Mouse (Mus musculus): ENCODE measurements at regions not wholly inside any gene's neighbourhood (a gene's known extent, or its start where the extent isn't known, plus 50 kb on each side); places are given as distances from the start of the nearest gene placed in this dataset.

GRCm38 (mm10) chr8:116383495-116384417, 121.0 kb upstream of the Dynlrb2 start:
- ATAC-seq (replicated peaks in 1 of 2; ENCODE audit: insufficient read depth in 1 of 2, low FRiP score in 2 of 2, low TSS enrichment in 1 of 2, low read depth in 1 of 2, poor library complexity in 2 of 2, severe bottlenecking in 2 of 2), result peak in 1 of 2 experiments; percentile 58; a peak in 2 of 4 replicates

GRCm38 (mm10) chr8:116383036-116383435, 121.7 kb upstream of the Dynlrb2 start:
- no peak for ATAC-seq (replicated peaks in 1 of 2; ENCODE audit: insufficient read depth in 1 of 2, low FRiP score in 2 of 2, low TSS enrichment in 1 of 2, low read depth in 1 of 2, poor library complexity in 2 of 2, severe bottlenecking in 2 of 2)

GRCm38 (mm10) chr8:116380601-116381000, 124.2 kb upstream of the Dynlrb2 start:
- no peak for ATAC-seq (replicated peaks in 1 of 2; ENCODE audit: insufficient read depth in 1 of 2, low FRiP score in 2 of 2, low TSS enrichment in 1 of 2, low read depth in 1 of 2, poor library complexity in 2 of 2, severe bottlenecking in 2 of 2)

GRCm38 (mm10) chr8:116379851-116380250, 124.9 kb upstream of the Dynlrb2 start:
- ATAC-seq (replicated peaks in 1 of 2; ENCODE audit: insufficient read depth in 1 of 2, low FRiP score in 2 of 2, low TSS enrichment in 1 of 2, low read depth in 1 of 2, poor library complexity in 2 of 2, severe bottlenecking in 2 of 2), result no peak

- ATAC-seq (replicated peaks in 1 of 2; ENCODE audit: insufficient read depth in 1 of 2, low FRiP score in 2 of 2, low TSS enrichment in 1 of 2, low read depth in 1 of 2, poor library complexity in 2 of 2, severe bottlenecking in 2 of 2), result 0 out of 4 replicates have a peak, but pooled peaks of 1 of the 2 experiments have one; percentile 22
Measured at GRCm38 (mm10) chr8:116375758-116376157, 129.0 kb upstream of the Dynlrb2 start.

- ATAC-seq (replicated peaks in 1 of 2; ENCODE audit: insufficient read depth in 1 of 2, low FRiP score in 2 of 2, low TSS enrichment in 1 of 2, low read depth in 1 of 2, poor library complexity in 2 of 2, severe bottlenecking in 2 of 2), result no peak; a peak in 1 of 4 replicates
Measured at GRCm38 (mm10) chr8:116373063-116373462, 131.7 kb upstream of the Dynlrb2 start.

- 0 out of 4 replicates have a peak, but pooled peaks of 1 of the 2 experiments have one; percentile 21 for ATAC-seq (replicated peaks in 1 of 2; ENCODE audit: insufficient read depth in 1 of 2, low FRiP score in 2 of 2, low TSS enrichment in 1 of 2, low read depth in 1 of 2, poor library complexity in 2 of 2, severe bottlenecking in 2 of 2)
Measured at GRCm38 (mm10) chr8:116372574-116372973, 132.2 kb upstream of the Dynlrb2 start.

GRCm38 (mm10) chr8:116372056-116372455, 132.7 kb upstream of the Dynlrb2 start:
- ATAC-seq (replicated peaks in 1 of 2; ENCODE audit: insufficient read depth in 1 of 2, low FRiP score in 2 of 2, low TSS enrichment in 1 of 2, low read depth in 1 of 2, poor library complexity in 2 of 2, severe bottlenecking in 2 of 2), result no peak

- no peak for ATAC-seq (replicated peaks in 1 of 2; ENCODE audit: insufficient read depth in 1 of 2, low FRiP score in 2 of 2, low TSS enrichment in 1 of 2, low read depth in 1 of 2, poor library complexity in 2 of 2, severe bottlenecking in 2 of 2)
Measured at GRCm38 (mm10) chr8:116367491-116367890, 137.3 kb upstream of the Dynlrb2 start.

GRCm38 (mm10) chr8:116366706-116367105, 138.1 kb upstream of the Dynlrb2 start:
- peak in 1 of 2 experiments; percentile 21; a peak in 1 of 4 replicates for ATAC-seq (replicated peaks in 1 of 2; ENCODE audit: insufficient read depth in 1 of 2, low FRiP score in 2 of 2, low TSS enrichment in 1 of 2, low read depth in 1 of 2, poor library complexity in 2 of 2, severe bottlenecking in 2 of 2)

GRCm38 (mm10) chr8:116364751-116365150, 140.0 kb upstream of the Dynlrb2 start:
- no peak for ATAC-seq (replicated peaks in 1 of 2; ENCODE audit: insufficient read depth in 1 of 2, low FRiP score in 2 of 2, low TSS enrichment in 1 of 2, low read depth in 1 of 2, poor library complexity in 2 of 2, severe bottlenecking in 2 of 2)

- 0 out of 4 replicates have a peak, but pooled peaks of 1 of the 2 experiments have one; percentile 12 for ATAC-seq (replicated peaks in 1 of 2; ENCODE audit: insufficient read depth in 1 of 2, low FRiP score in 2 of 2, low TSS enrichment in 1 of 2, low read depth in 1 of 2, poor library complexity in 2 of 2, severe bottlenecking in 2 of 2)
Measured at GRCm38 (mm10) chr8:116364172-116364571, 140.6 kb upstream of the Dynlrb2 start.

GRCm38 (mm10) chr8:116362351-116362750, 142.4 kb upstream of the Dynlrb2 start:
- ATAC-seq (replicated peaks in 1 of 2; ENCODE audit: insufficient read depth in 1 of 2, low FRiP score in 2 of 2, low TSS enrichment in 1 of 2, low read depth in 1 of 2, poor library complexity in 2 of 2, severe bottlenecking in 2 of 2), result peak in 1 of 2 experiments; percentile 22; a peak in 1 of 4 replicates

- no peak for ATAC-seq (replicated peaks in 1 of 2; ENCODE audit: insufficient read depth in 1 of 2, low FRiP score in 2 of 2, low TSS enrichment in 1 of 2, low read depth in 1 of 2, poor library complexity in 2 of 2, severe bottlenecking in 2 of 2)
Measured at GRCm38 (mm10) chr8:116359761-116360160, 145.0 kb upstream of the Dynlrb2 start.

- ATAC-seq (replicated peaks in 1 of 2; ENCODE audit: insufficient read depth in 1 of 2, low FRiP score in 2 of 2, low TSS enrichment in 1 of 2, low read depth in 1 of 2, poor library complexity in 2 of 2, severe bottlenecking in 2 of 2), result no peak
Measured at GRCm38 (mm10) chr8:116354756-116355155, 150.0 kb upstream of the Dynlrb2 start.

- no peak for ATAC-seq (replicated peaks in 1 of 2; ENCODE audit: insufficient read depth in 1 of 2, low FRiP score in 2 of 2, low TSS enrichment in 1 of 2, low read depth in 1 of 2, poor library complexity in 2 of 2, severe bottlenecking in 2 of 2)
Measured at GRCm38 (mm10) chr8:116353911-116354310, 150.9 kb upstream of the Dynlrb2 start.

GRCm38 (mm10) chr8:116352635-116353034, 152.1 kb upstream of the Dynlrb2 start:
- no peak for ATAC-seq (replicated peaks in 1 of 2; ENCODE audit: insufficient read depth in 1 of 2, low FRiP score in 2 of 2, low TSS enrichment in 1 of 2, low read depth in 1 of 2, poor library complexity in 2 of 2, severe bottlenecking in 2 of 2)

GRCm38 (mm10) chr8:116348971-116349370, 155.8 kb upstream of the Dynlrb2 start:
- no peak for ATAC-seq (replicated peaks in 1 of 2; ENCODE audit: insufficient read depth in 1 of 2, low FRiP score in 2 of 2, low TSS enrichment in 1 of 2, low read depth in 1 of 2, poor library complexity in 2 of 2, severe bottlenecking in 2 of 2)

Data from hematopoietic stem cell, adult 5-6 weeks (primary cell).